Mouse (Mus musculus): ENCODE measurements around the gene Tmem33. TPM values are rescaled to one million over a fixed set of nuclear protein-coding genes. Genes with fewer than 3 reads are reported as not detected.

Gene Tmem33
- polyA plus RNA-seq, 1 experiment from 2014 or later: 117 TPM

DNA sequence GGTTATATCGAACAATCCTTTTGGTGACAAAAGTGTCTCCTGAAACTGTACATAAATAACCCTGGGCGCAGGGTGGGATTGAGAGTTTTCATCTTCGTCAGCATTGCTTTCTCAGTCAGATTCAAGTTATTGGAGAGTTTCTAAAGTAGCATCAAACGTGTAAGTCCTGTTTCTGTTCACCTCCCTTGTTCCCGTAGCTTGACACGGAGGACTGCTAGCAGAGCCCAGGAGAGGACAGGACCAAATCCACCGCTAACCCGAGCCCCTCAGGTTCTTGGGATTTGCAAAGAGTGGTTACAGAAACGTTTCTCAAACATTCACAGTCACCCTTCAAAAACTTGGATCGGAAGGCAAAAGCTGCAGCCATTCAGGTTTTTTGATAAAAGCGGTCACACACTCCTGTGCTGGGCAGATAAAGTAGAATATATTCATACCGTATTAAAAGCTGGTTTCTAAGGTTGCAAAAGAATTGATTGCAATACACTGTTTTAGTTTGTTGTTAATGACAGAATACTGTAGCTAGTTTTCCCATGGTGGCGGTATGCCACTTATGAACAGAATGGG lies 47.4 kb downstream of the Tmem33 start:
- DNase-seq (ENCODE audit: extremely low spot score, low spot score): no peak
- H3K27me3 ChIP-seq (ENCODE audit: poor library complexity, severe bottlenecking): no peaks in the 10 kb centered on the region
- H3K4me3 ChIP-seq: peak overlapping the region; percentile 99
- H3K9me3 ChIP-seq: no peaks in the 10 kb centered on the region
- H3K27ac ChIP-seq: peak overlapping the region; percentile 95
- WGBS: 37% methylated on average over 13 of the region's 13 CpGs
- H3K36me3 ChIP-seq (replicated peaks): peaks cover 19% of the 10 kb centered on the region
- H3K4me1 ChIP-seq: peaks cover 21% of the 10 kb centered on the region

DNA sequence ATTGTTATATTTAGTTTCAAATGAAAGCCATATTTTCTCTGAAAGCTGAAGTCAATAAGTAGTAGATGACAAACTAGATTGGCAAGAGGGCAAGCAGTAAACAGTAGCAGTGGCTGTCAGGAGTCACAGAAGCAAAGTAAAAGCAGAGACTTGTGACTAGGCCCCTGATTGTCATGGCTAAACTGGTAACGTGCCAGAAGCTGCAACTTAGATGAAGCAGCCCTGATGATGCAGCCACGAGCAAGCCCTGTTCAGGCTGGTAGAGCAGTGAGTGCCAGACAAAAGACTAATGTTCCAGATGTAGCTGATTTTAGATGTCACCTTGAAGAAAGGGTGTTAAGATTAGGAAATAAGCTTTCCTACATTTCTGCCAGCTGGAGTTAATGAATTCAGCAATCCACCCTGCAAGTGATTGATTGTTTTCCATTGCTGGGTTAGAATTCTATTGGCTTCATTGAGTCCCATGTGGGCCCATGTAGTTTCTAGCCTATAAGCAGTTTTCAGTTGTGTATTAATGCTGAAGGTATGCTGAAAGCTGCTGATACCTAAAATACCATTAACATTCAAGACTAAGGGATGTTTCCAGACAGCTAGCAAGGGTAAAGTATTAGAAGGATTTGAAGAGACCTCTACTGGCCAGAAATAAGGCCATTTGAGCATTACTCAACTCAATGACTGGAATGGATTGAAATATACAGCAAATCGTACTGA lies 51.6 kb downstream of the Tmem33 start:
- H3K4me1 ChIP-seq: peaks cover 15% of the 10 kb centered on the region
- DNase-seq (ENCODE audit: extremely low spot score, low spot score): no peak
- H3K9me3 ChIP-seq: no peaks in the 10 kb centered on the region
- no peak overlapping the region for H3K4me3 ChIP-seq
- no peaks in the 10 kb centered on the region for H3K27me3 ChIP-seq (ENCODE audit: poor library complexity, severe bottlenecking)
- H3K27ac ChIP-seq: no peak overlapping the region
- 89% methylated on average over 3 of the region's 3 CpGs for WGBS
- H3K36me3 ChIP-seq (replicated peaks): peaks cover 24% of the 10 kb centered on the region

DNA sequence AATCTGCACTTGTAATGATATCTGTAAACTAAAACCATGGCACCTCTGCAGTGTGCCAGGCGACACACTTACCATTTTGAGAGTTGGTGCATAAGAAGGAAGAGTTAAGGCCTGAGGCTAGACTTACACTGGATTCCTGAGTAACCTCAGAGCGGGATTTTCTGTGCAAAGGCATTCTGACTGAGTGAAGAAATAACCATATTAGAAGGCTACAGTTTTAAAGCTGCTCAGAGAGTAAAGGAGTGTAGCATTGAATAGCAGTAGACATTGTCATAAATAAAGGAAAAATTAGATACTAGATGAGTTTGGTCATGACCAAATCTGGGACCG lies 52.1 kb downstream of the Tmem33 start:
- H3K4me3 ChIP-seq: no peak overlapping the region
- WGBS: 92% methylated on average over 3 of the region's 3 CpGs
- no peak overlapping the region for H3K27ac ChIP-seq
- no peaks in the 10 kb centered on the region for H3K9me3 ChIP-seq
- H3K36me3 ChIP-seq (replicated peaks): peaks cover 29% of the 10 kb centered on the region
- DNase-seq (ENCODE audit: extremely low spot score, low spot score): no peak
- H3K27me3 ChIP-seq (ENCODE audit: poor library complexity, severe bottlenecking): no peaks in the 10 kb centered on the region
- H3K4me1 ChIP-seq: peaks cover 13% of the 10 kb centered on the region

DNA sequence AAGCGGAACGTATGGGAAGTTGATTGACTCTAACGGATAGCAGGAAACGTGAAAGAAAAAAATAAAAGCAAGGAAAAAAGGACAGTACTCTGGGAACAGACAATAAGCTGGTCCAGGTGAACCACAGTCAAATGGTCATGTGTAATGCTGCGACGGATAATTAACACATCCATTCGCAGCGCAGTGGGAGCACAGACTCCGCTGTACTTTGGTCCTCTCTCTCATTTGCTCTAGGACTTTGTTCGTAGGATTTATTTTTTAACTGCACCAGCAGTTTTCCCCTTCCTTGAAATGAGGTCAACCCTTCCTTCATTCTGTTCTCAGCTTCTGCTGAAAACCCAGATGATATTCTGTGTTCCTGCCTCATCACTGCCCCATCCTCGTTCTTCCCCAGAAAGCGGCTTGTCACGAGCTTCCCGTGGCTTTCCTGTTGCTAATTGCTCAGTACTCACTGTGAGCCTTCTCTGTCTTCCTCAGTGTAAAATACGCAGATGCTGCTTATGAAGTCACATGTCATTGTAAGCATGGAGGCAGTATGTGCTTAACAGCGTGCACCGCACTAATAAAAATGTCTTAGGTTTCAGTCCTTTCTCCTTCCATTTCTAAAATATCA lies 61.4 kb downstream of the Tmem33 start:
- H3K36me3 ChIP-seq (replicated peaks): peaks cover 33% of the 10 kb centered on the region
- H3K4me1 ChIP-seq: no peaks in the 10 kb centered on the region
- no peak overlapping the region for H3K4me3 ChIP-seq
- no peaks in the 10 kb centered on the region for H3K9me3 ChIP-seq
- H3K27ac ChIP-seq: no peak overlapping the region
- WGBS: 92% methylated on average over 17 of the region's 17 CpGs
- no peaks in the 10 kb centered on the region for H3K27me3 ChIP-seq (ENCODE audit: poor library complexity, severe bottlenecking)
- DNase-seq (ENCODE audit: extremely low spot score, low spot score): no peak

DNA sequence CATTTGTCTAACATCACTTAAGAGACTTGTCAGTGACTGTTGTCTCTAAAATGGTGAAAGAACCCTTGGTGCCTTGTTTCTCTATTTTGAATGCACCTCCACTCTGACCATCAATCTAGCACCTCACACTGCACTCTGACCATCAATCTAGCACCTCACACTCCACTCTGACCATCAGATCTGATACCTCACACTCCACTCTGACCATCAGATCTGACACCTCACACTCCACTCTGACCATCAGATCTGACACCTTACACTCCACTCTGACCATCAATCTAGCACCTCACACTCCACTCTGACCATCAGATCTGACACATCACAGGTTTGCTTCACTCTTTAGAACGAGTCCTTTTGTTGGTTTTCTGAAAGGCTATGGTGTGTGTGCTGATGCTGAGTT lies 63.7 kb downstream of the Tmem33 start:
- Histone ChIP-seq H3K9me3 (no peaks in the 10 kb centered on the region), H3K27me3 (ENCODE audit: poor library complexity, severe bottlenecking) (no peaks in the 10 kb centered on the region), H3K4me1 (no peaks in the 10 kb centered on the region), H3K4me3 (no peak overlapping the region), H3K27ac (no peak overlapping the region), H3K36me3 (replicated peaks) (peaks cover 25% of the 10 kb centered on the region)
- 75% methylated on average over 1 of the region's 1 CpGs for WGBS
- DNase-seq (ENCODE audit: extremely low spot score, low spot score): no peak

DNA sequence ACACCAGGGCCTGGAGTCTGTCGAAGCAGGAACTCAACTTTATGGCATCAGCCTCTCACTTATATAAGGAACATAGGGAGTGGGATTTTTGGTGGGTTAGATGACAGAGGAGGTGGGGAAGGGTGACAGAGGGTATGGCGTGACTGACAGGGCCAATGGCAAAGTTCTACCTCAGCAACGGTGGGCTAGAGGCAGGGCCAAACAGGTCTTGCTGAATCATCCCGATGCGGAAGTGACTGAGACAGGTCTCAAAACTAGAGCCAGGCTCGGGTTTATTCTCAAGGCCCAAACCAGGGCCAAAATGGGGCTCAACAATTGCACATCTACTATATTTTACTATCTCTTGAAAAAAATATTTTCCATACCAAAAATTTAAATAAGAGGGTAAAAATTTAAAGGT lies 80.4 kb downstream of the Tmem33 start:
- WGBS: 94% methylated on average over 6 of the region's 6 CpGs
- Histone ChIP-seq H3K36me3 (replicated peaks) (peaks cover 81% of the 10 kb centered on the region), H3K4me1 (no peaks in the 10 kb centered on the region), H3K27me3 (ENCODE audit: poor library complexity, severe bottlenecking) (no peaks in the 10 kb centered on the region), H3K4me3 (no peak overlapping the region), H3K9me3 (no peaks in the 10 kb centered on the region), H3K27ac (no peak overlapping the region)
- no peak for DNase-seq (ENCODE audit: extremely low spot score, low spot score)

Other genes with a start within 250 kb of the Tmem33 start
- 0.05 TPM in 1 of 2 replicates, not detected in the other for gene Phox2b, start 161.3 kb upstream of the Tmem33 start, polyA plus RNA-seq (2016; fragmentation: Nextera tagmentation; extraction: Ambion mirVana)
- 85.4 and 87.5 TPM in 2 replicates for gene Slc30a9, start 46.4 kb downstream of the Tmem33 start, polyA plus RNA-seq (2016; fragmentation: Nextera tagmentation; extraction: Ambion mirVana)
- gene Bend4, start 167.7 kb downstream of the Tmem33 start, polyA plus RNA-seq (2016; fragmentation: Nextera tagmentation; extraction: Ambion mirVana): 9.8 and 10.4 TPM in 2 replicates